Mouse (Mus musculus) MEL (cell line): ENCODE measurements at regions not wholly inside any gene's neighbourhood (a gene's known extent, or its start where the extent isn't known, plus 50 kb on each side); places are given as distances from the start of the nearest gene placed in this dataset.

Experiments
- HCFC1 ChIP-seq: IDR thresholded peaks from 2 replicates; pipeline ENCODE4 v1.6.1; 2012; ENCODE audit warnings: low read depth, mild to moderate bottlenecking, inconsistent platforms, low read length, improper control_type of control experiment, moderate library complexity
- KAT2A ChIP-seq: conservative IDR thresholded peaks from 2 replicates; pipeline ENCODE4 v1.6.1; 2012; ENCODE audit warnings: low read depth, low read length, improper control_type of control experiment, inconsistent platforms
- MAFK ChIP-seq: IDR thresholded peaks from 2 replicates; pipeline ENCODE4 v1.6.1; 2011; ENCODE audit warnings: low read depth, mild to moderate bottlenecking, low read length, improper control_type of control experiment, borderline replicate concordance
- NELFE ChIP-seq: IDR thresholded peaks from 2 replicates; pipeline ENCODE4 v1.6.1; 2011; ENCODE audit warnings: low read depth, low read length, improper control_type of control experiment
- POLR2A ChIP-seq, 2 experiments: IDR thresholded peaks; 2 replicates each; pipeline ENCODE4 v1.6.1; 2011 to 2012; ENCODE audit warnings: low read length in 2 of 2, mild to moderate bottlenecking in 2 of 2, control low read depth in 1 of 2, improper control_type of control experiment in 1 of 2, low read depth in 1 of 2, moderate library complexity in 1 of 2; ENCODE audit not compliant: control insufficient read depth in 1 of 2, insufficient read depth in 1 of 2, poor library complexity in 1 of 2
- POLR2AphosphoS5 ChIP-seq: IDR thresholded peaks from 2 replicates; pipeline ENCODE4 v1.6.1; 2012; ENCODE audit warnings: low read depth, borderline replicate concordance, mild to moderate bottlenecking, inconsistent platforms, low read length, moderate library complexity, mixed read lengths
- SMC3 ChIP-seq: IDR thresholded peaks from 2 replicates; pipeline ENCODE4 v1.6.1; 2011; ENCODE audit warnings: low read depth, low read length, improper control_type of control experiment
- UBTF ChIP-seq: IDR thresholded peaks from 2 replicates; pipeline ENCODE4 v1.6.1; 2012; ENCODE audit warnings: low read depth, mild to moderate bottlenecking, inconsistent platforms, low read length, improper control_type of control experiment, moderate library complexity, borderline replicate concordance; ENCODE audit not compliant: insufficient read depth
- ZMIZ1 ChIP-seq: IDR thresholded peaks from 2 replicates; pipeline ENCODE4 v1.6.1; 2012; ENCODE audit warnings: low read depth, mild to moderate bottlenecking, inconsistent platforms, low read length, improper control_type of control experiment, moderate library complexity

- TF ChIP-seq HCFC1 (no peak), POLR2AphosphoS5 (no peak), MAFK (no peak), SMC3 (no peak), NELFE (no peak), ZMIZ1 (no peak), KAT2A (no peak), UBTF (no peak), POLR2A (IDR thresholded peaks at IDR 0.05; ENCODE audit: control insufficient read depth in 1 of 2, insufficient read depth in 1 of 2, low read depth in 1 of 2, low read length in 2 of 2, poor library complexity in 1 of 2) (no peak)
Measured at GRCm38 (mm10) chr4:7246828-7247227, 992.0 kb downstream of the Car8 start.
